Mouse (Mus musculus): Measurements from ENCODE around the gene Lmcd1. TPM values are rescaled to one million over a fixed set of nuclear protein-coding genes. Genes with fewer than 3 reads are reported as not detected.

The Lmcd1 gene
- polyA plus RNA-seq, 1 experiment from 2014 or later = 0.65 TPM

GRCm38 (mm10) chr6:112254967-112255366 lies 18.6 kb upstream of the Lmcd1 start:
- no peak overlapping the region for H3K9ac ChIP-seq (replicated peaks)
- no peaks in the 10 kb centered on the region for H3K4me1 ChIP-seq (ENCODE audit: insufficient read depth)
- H3K9me3 ChIP-seq (ENCODE audit: low read length) = no peaks in the 10 kb centered on the region
- no peak for ATAC-seq
- no peaks in the 10 kb centered on the region for H3K27me3 ChIP-seq (ENCODE audit: insufficient read depth, low read length)
- TF ChIP-seq CTCF (IDR thresholded peaks at IDR 0.05; ENCODE audit: low read depth) (no peak), EP300 (IDR thresholded peaks at IDR 0.05; ENCODE audit: low read depth) (no peak)
- H3K4me3 ChIP-seq (ENCODE audit: low read depth, low read length) = no peak overlapping the region
- WGBS (ENCODE audit: insufficient replicate concordance) = 63% methylated on average over 2 of the region's 2 CpGs
- no peak overlapping the region for H3K27ac ChIP-seq (ENCODE audit: low read depth)
- H3K4me2 ChIP-seq (ENCODE audit: low read depth, low read length) = no peak overlapping the region
- no peak for DNase-seq
- no peaks in the 10 kb centered on the region for H3K36me3 ChIP-seq (replicated peaks; ENCODE audit: insufficient read depth, low read length)

GRCm38 (mm10) chr6:112255388-112256225 lies 18.0 kb upstream of the Lmcd1 start:
- Histone ChIP-seq H3K4me1 (ENCODE audit: insufficient read depth) (no peaks in the 10 kb centered on the region), H3K9ac (replicated peaks) (no peak overlapping the region), H3K27me3 (ENCODE audit: insufficient read depth, low read length) (no peaks in the 10 kb centered on the region), H3K27ac (ENCODE audit: low read depth) (no peak overlapping the region), H3K36me3 (replicated peaks; ENCODE audit: insufficient read depth, low read length) (no peaks in the 10 kb centered on the region), H3K9me3 (ENCODE audit: low read length) (no peaks in the 10 kb centered on the region), H3K4me2 (ENCODE audit: low read depth, low read length) (no peak overlapping the region), H3K4me3 (ENCODE audit: low read depth, low read length) (no peak overlapping the region)
- 67% methylated on average over 11 of the region's 11 CpGs for WGBS (ENCODE audit: insufficient replicate concordance)
- DNase-seq = no peak
- TF ChIP-seq EP300 (IDR thresholded peaks at IDR 0.05; ENCODE audit: low read depth) (no peak), CTCF (IDR thresholded peaks at IDR 0.05; ENCODE audit: low read depth) (no peak)
- ATAC-seq = no peak

- DNase-seq = no peak
- TF ChIP-seq EP300 (IDR thresholded peaks at IDR 0.05; ENCODE audit: low read depth) = no peak
- TF ChIP-seq CTCF (IDR thresholded peaks at IDR 0.05; ENCODE audit: low read depth) = no peak
- H3K36me3 ChIP-seq (replicated peaks; ENCODE audit: insufficient read depth, low read length) = no peaks in the 10 kb centered on the region
- no peaks in the 10 kb centered on the region for H3K9me3 ChIP-seq (ENCODE audit: low read length)
- WGBS (ENCODE audit: insufficient replicate concordance) = 72% methylated on average over 6 of the region's 6 CpGs
- ATAC-seq = no peak
- H3K27me3 ChIP-seq (ENCODE audit: insufficient read depth, low read length) = no peaks in the 10 kb centered on the region
- no peaks in the 10 kb centered on the region for H3K4me1 ChIP-seq (ENCODE audit: insufficient read depth)
- no peak overlapping the region for H3K27ac ChIP-seq (ENCODE audit: low read depth)
- H3K9ac ChIP-seq (replicated peaks) = no peak overlapping the region
- H3K4me3 ChIP-seq (ENCODE audit: low read depth, low read length) = no peak overlapping the region
- no peak overlapping the region for H3K4me2 ChIP-seq (ENCODE audit: low read depth, low read length)
Measured at GRCm38 (mm10) chr6:112256599-112256998, 17.0 kb upstream of the Lmcd1 start.

- TF ChIP-seq CTCF (IDR thresholded peaks at IDR 0.05; ENCODE audit: low read depth) (no peak), EP300 (IDR thresholded peaks at IDR 0.05; ENCODE audit: low read depth) (no peak)
Measured at GRCm38 (mm10) chr6:112261089-112261488, 12.5 kb upstream of the Lmcd1 start.

GRCm38 (mm10) chr6:112264321-112264720 lies 9.2 kb upstream of the Lmcd1 start:
- ATAC-seq (no peak), DNase-seq (no peak)
- TF ChIP-seq EP300 (IDR thresholded peaks at IDR 0.05; ENCODE audit: low read depth) = no peak
- TF ChIP-seq CTCF (IDR thresholded peaks at IDR 0.05; ENCODE audit: low read depth) = no peak
- H3K4me2 ChIP-seq (ENCODE audit: low read depth, low read length) = no peak overlapping the region
- H3K9me3 ChIP-seq (ENCODE audit: low read length) = no peaks in the 10 kb centered on the region
- no peaks in the 10 kb centered on the region for H3K4me1 ChIP-seq (ENCODE audit: insufficient read depth)
- 86% methylated on average over 1 of the region's 1 CpGs for WGBS (ENCODE audit: insufficient replicate concordance)
- H3K27me3 ChIP-seq (ENCODE audit: insufficient read depth, low read length) = no peaks in the 10 kb centered on the region
- H3K36me3 ChIP-seq (replicated peaks; ENCODE audit: insufficient read depth, low read length) = no peaks in the 10 kb centered on the region
- H3K27ac ChIP-seq (ENCODE audit: low read depth) = no peak overlapping the region
- H3K4me3 ChIP-seq (ENCODE audit: low read depth, low read length) = no peak overlapping the region
- no peak overlapping the region for H3K9ac ChIP-seq (replicated peaks)

More at GRCm38 (mm10) chr6:112261089-112261488, 12.5 kb upstream of the Lmcd1 start:
- no peak for DNase-seq
- Histone ChIP-seq H3K9ac (replicated peaks) (no peak overlapping the region), H3K36me3 (replicated peaks; ENCODE audit: insufficient read depth, low read length) (no peaks in the 10 kb centered on the region), H3K4me2 (ENCODE audit: low read depth, low read length) (no peak overlapping the region), H3K4me1 (ENCODE audit: insufficient read depth) (no peaks in the 10 kb centered on the region), H3K27ac (ENCODE audit: low read depth) (no peak overlapping the region), H3K27me3 (ENCODE audit: insufficient read depth, low read length) (no peaks in the 10 kb centered on the region), H3K9me3 (ENCODE audit: low read length) (no peaks in the 10 kb centered on the region), H3K4me3 (ENCODE audit: low read depth, low read length) (no peak overlapping the region)
- no peak for ATAC-seq

- DNase-seq = no peak
- no peak for ATAC-seq
- 63% methylated on average over 1 of the region's 1 CpGs for WGBS (ENCODE audit: insufficient replicate concordance)
Measured at GRCm38 (mm10) chr6:112266631-112267030, 6.9 kb upstream of the Lmcd1 start.

More at GRCm38 (mm10) chr6:112266631-112267030, 6.9 kb upstream of the Lmcd1 start:
- H3K27ac ChIP-seq (ENCODE audit: low read depth) = no peak overlapping the region
- H3K36me3 ChIP-seq (replicated peaks; ENCODE audit: insufficient read depth, low read length) = no peaks in the 10 kb centered on the region
- no peak overlapping the region for H3K4me2 ChIP-seq (ENCODE audit: low read depth, low read length)
- no peaks in the 10 kb centered on the region for H3K27me3 ChIP-seq (ENCODE audit: insufficient read depth, low read length)
- H3K9me3 ChIP-seq (ENCODE audit: low read length) = no peaks in the 10 kb centered on the region
- H3K4me1 ChIP-seq (ENCODE audit: insufficient read depth) = no peaks in the 10 kb centered on the region
- no peak overlapping the region for H3K9ac ChIP-seq (replicated peaks)
- no peak overlapping the region for H3K4me3 ChIP-seq (ENCODE audit: low read depth, low read length)
- TF ChIP-seq CTCF (IDR thresholded peaks at IDR 0.05; ENCODE audit: low read depth) (no peak), EP300 (IDR thresholded peaks at IDR 0.05; ENCODE audit: low read depth) (no peak)
